Mouse (Mus musculus) MEL (cell line): Measurements from ENCODE around the gene Cntn4.

Experiments used
- CTCF ChIP-seq, 3 experiments: IDR thresholded peaks in 2 of 3; conservative IDR thresholded peaks in 1 of 3; 2 replicates each; pipeline ENCODE4 v1.5.1; 2011 to 2012; ENCODE audit warnings: low read length in 3 of 3, low read depth in 2 of 3, mild to moderate bottlenecking in 2 of 3, improper control_type of control experiment in 1 of 3, inconsistent platforms in 1 of 3, mixed read lengths in 1 of 3, moderate library complexity in 1 of 3; ENCODE audit not compliant: control insufficient read depth in 1 of 3, insufficient read depth in 1 of 3, poor library complexity in 1 of 3, severe bottlenecking in 1 of 3
- SMC3 ChIP-seq: IDR thresholded peaks from 2 replicates; pipeline ENCODE4 v1.6.1; 2011; ENCODE audit warnings: low read depth, low read length, improper control_type of control experiment
- TBP ChIP-seq: IDR thresholded peaks from 2 replicates; pipeline ENCODE4 v1.8.0; 2011; ENCODE audit warnings: low read depth, low read length, improper control_type of control experiment

GRCm38 (mm10) chr6:105675099-105675498 lies 2.4 kb upstream of the Cntn4 start:
- TF ChIP-seq TBP: no peak
- no peak for TF ChIP-seq SMC3
- no peak for TF ChIP-seq CTCF (IDR thresholded peaks at IDR 0.05 in 2 of 3, conservative IDR thresholded peaks at IDR 0.05 in 1 of 3; ENCODE audit: control insufficient read depth in 1 of 3, insufficient read depth in 1 of 3, low read depth in 2 of 3, low read length in 3 of 3, poor library complexity in 1 of 3, severe bottlenecking in 1 of 3)
